Mouse (Mus musculus): Measurements from ENCODE around the gene Upk2.

DNA sequence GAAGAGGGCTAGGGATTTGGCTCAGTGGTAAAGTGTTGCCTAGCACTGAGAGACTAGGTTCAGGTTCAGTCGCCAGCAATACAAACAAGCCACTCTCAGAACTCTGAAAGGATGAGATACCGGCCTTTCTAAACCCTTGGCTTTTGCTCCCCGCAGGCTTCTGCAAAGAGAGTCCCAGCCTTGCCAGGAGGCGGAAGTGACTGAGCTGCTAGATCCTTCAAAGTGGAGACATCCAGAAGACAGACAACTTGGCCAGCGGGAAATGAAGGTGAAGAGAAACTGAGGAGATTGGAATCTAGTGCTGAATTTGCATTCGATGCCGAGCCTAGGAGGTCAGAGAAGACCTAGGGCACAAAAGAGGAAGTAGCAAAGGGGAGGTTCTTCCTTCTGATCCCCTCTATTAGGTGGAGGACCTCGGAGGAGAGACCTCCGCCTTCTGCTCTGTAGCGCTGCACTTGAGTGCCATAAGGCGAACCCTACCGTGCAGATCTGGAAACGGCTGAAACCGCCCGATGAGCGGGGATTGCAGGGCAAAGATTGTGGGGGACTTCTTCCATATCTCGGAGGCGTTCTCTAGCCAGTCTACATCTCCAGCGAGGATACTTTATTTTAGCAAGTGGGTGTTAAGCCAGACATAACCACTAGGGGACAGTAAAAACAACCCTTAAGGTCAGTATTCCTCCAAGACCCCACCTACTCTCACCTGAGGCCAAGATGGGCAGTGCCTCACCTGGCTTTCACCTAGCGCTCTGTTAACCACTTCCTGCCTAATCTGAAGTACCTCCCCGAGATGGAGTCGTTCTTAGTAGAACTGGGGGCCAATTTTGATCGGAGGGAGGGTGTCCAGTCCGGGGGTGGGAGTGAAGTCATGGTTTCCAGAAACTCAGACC, 22.8 kb upstream of the Upk2 start:
- TF ChIP-seq CTCF (IDR thresholded peaks at IDR 0.05; ENCODE audit: low read depth, low read length) = peak; percentile 63
- TF ChIP-seq POLR2A (IDR thresholded peaks at IDR 0.05; ENCODE audit: extremely low read depth, insufficient read depth, low read length) = no peak

All from liver, adult 2 months (tissue).